Mouse (Mus musculus) stomach, embryonic 16.5 days (tissue): ENCODE results near the gene Orc2. TPM values are rescaled to one million over a fixed set of nuclear protein-coding genes. Genes with fewer than 3 reads are reported as not detected.

Experiments
- ATAC-seq: fragments of 200-750 bp; cut with Nextera tagmentation; 2 replicates; pipeline ENCODE4 v1.8.0; 2017; ENCODE audit warnings: moderate number of reproducible peaks, moderate TSS enrichment; ENCODE audit not compliant: insufficient read depth, low FRiP score
- H3K27ac ChIP-seq: fragments of 300-500 bp; sonication (generic); 2 replicates; pipeline ENCODE4 v1.5.1; 2014; ENCODE audit warnings: low read length
- H3K27me3 ChIP-seq: fragments of 300-500 bp; sonication (generic); 2 replicates; pipeline ENCODE4 v1.6.1; 2014; ENCODE audit warnings: low read length, control low read depth, mixed read lengths; ENCODE audit not compliant: control insufficient read depth, insufficient read depth
- H3K36me3 ChIP-seq: fragments of 300-500 bp; sonication (generic); 2 replicates; pipeline ENCODE4 v1.6.1; 2014; ENCODE audit warnings: low read length; ENCODE audit not compliant: control insufficient read depth, insufficient read depth
- H3K4me1 ChIP-seq: fragments of 300-500 bp; sonication (generic); 2 replicates; pipeline ENCODE4 v1.6.1; 2014; ENCODE audit warnings: low read length, control low read depth, mixed read lengths; ENCODE audit not compliant: control insufficient read depth, insufficient read depth
- H3K4me2 ChIP-seq: fragments of 300-500 bp; sonication (generic); 2 replicates; pipeline ENCODE4 v1.6.1; 2014; ENCODE audit warnings: low read depth, low read length, mixed read lengths
- H3K4me3 ChIP-seq: fragments of 300-500 bp; sonication (generic); replicated peaks from 2 replicates; pipeline ENCODE4 v1.5.1; 2014; ENCODE audit warnings: mild to moderate bottlenecking, low read length
- H3K9ac ChIP-seq: fragments of 300-500 bp; sonication (generic); 2 replicates; pipeline ENCODE4 v1.6.1; 2014; ENCODE audit warnings: low read length
- H3K9me3 ChIP-seq: fragments of 300-500 bp; sonication (generic); replicated peaks from 2 replicates; pipeline ENCODE4 v1.6.1; 2016; ENCODE audit warnings: low read length, control low read depth; ENCODE audit not compliant: control insufficient read depth
- WGBS: fragments of 180-500 bp; shearing (Covaris S2); extraction: QIAGEN DNeasy Blood & Tissue Kit; methylation state at CpG from one replicate; pipeline ENCODE4 v1.1.7; 2014; 5-methylcytosine and 5-hydroxymethylcytosine counted together
- polyA plus RNA-seq: library from polyadenylated mRNA; unstranded; fragments of >200 nt; fragmentation: Nextera tagmentation; extraction: Ambion mirVana; gene quantifications from 2 replicates; pipeline ENCODE4 v1.2.1, GENCODE M21; 2015

The Orc2 gene
- polyA plus RNA-seq = 21.5 and 23.2 TPM in 2 replicates

DNA sequence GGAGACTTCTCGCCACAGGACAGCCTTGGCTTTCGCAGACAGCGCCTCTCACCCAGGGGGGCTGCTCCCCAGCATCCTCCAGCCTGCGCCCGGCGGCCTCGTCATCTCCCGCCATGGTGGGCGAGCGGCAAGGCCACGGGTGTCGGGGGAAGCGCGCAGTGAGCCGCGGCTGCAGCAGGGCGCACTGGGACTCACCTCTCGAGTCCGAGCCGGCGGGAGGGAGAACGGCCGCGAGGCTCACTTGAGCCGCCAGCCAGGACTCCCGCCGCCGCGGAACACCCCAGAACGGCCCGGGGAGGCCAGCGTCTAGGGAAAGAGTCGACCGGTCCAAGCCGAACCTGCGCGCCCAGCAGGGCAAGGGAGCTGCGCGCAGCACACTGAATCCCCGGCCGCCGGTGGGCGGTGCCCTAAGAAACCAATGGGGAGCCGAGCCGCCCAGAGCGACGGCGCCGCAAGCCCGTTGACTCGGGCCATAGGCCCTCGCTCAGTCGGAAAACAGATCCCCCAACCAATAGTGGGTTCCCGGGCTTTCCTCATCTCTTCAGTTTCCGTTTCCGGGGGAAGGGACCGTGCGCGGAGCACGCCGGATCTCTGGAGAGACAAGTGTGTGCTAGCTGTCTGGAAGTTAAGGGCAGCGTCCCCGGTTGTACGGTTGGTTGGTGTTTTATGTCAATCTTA is at the start of gene Orc2:
Gene Orc2, minus strand, starts transcription at position 533 of the 678 bp plus-strand sequence.
- Histone ChIP-seq H3K27me3 (no peaks in the 10 kb centered on the region), H3K9me3 (peaks cover 24% of the 10 kb centered on the region), H3K36me3 (peaks cover 6% of the 10 kb centered on the region; the same call in 1 of the 2 replicates), H3K27ac (peak within 1 kb of the TSS; percentile 64), H3K4me2 (peak within 1 kb of the TSS; percentile 83), H3K9ac (peak within 1 kb of the TSS; percentile 85), H3K4me1 (peaks cover 13% of the 10 kb centered on the region), H3K4me3 (peak within 1 kb of the TSS; percentile 78)
- WGBS = under 1% methylated on average over 64 of the region's 64 CpGs
- peak; percentile 100 for ATAC-seq

DNA sequence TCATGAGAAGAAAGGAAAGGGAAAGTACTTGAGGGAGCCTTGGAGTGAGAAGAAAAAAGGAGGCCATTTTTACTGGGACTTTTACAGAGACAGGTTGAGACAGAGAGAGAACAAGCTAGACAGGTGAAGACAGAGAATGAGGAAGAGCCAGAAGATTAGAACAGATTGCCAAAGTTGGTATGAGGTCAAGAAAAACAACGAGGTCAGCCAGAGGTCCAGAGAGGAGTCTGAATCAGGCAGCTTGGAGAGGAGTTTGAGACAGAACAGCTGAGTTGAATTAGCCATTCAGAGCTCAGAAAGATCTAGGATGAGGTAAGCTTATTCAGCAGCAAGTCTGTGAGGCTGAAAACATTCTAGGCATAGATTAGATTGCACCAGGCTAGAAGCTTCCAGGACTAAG is 36.5 kb upstream of the Orc2 start:
- Histone ChIP-seq H3K36me3 (peaks cover 7% of the 10 kb centered on the region; the same call in 1 of the 2 replicates), H3K4me2 (no peak overlapping the region), H3K4me3 (no peak overlapping the region), H3K4me1 (no peaks in the 10 kb centered on the region), H3K9me3 (no peaks in the 10 kb centered on the region), H3K27ac (no peak overlapping the region), H3K9ac (no peak overlapping the region), H3K27me3 (no peaks in the 10 kb centered on the region)
- 87% methylated on average over 1 of the region's 1 CpGs for WGBS
- no peak for ATAC-seq

DNA sequence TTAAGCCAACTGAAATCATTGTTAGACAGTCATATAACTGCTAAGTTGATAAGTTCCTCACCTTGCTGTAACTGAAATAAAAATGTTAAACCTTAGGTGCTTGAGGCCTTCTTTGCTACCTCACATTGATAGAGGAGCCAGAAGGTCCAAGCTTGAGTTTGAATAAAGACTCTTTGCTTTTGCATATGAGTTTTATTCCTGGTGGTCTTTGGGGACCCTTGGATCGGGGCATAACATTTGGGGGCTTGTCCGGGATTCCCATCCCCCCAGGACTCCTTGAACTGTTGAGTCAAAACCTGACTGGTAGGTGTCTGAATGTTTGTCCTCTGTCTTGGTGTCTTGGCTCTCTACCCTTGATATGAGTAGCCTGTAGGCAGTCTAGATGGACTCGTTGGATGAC is 2.3 kb upstream of the Orc2 start:
- H3K36me3 ChIP-seq = peaks cover 6% of the 10 kb centered on the region; the same call in 1 of the 2 replicates
- no peak overlapping the region for H3K4me2 ChIP-seq
- no peak overlapping the region for H3K9ac ChIP-seq
- peaks cover 24% of the 10 kb centered on the region for H3K9me3 ChIP-seq
- no peak for ATAC-seq
- no peak overlapping the region for H3K4me3 ChIP-seq
- peaks cover 13% of the 10 kb centered on the region for H3K4me1 ChIP-seq
- 93% methylated on average over 3 of the region's 3 CpGs for WGBS
- H3K27ac ChIP-seq = no peak overlapping the region
- H3K27me3 ChIP-seq = no peaks in the 10 kb centered on the region

DNA sequence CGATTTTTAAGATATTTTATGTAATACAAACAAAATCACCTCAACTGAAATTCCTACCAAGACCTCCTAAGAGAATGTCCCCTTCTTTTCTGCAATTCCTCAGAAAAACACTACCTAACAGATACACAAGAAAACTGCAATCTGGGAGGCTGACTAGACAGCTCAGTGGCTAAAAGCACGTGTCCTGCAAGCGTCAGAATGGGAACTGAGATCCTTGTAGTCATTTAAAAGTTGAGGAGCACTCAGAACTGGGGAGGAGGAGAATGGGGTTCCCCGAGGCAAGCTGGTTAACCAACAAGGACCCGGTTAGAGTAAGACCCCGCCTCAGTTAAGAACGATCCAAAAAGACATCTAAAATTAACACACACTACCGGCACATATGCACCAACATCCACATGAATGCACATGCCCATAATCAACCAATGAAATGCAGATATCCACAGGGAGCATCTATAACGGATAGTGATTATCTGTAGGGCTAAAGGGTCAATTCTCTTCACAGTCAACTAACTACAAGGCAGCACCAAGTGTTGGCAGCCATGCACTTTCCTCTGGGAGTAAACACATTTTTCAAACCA is 1.0 kb downstream of the Orc2 start:
- ATAC-seq = no peak
- no peaks in the 10 kb centered on the region for H3K27me3 ChIP-seq
- H3K4me1 ChIP-seq = peaks cover 13% of the 10 kb centered on the region
- 23% methylated on average over 9 of the region's 9 CpGs for WGBS
- peaks cover 24% of the 10 kb centered on the region for H3K9me3 ChIP-seq
- peaks cover 15% of the 10 kb centered on the region for H3K36me3 ChIP-seq
- peak overlapping the region; percentile 78 for H3K4me3 ChIP-seq
- peak overlapping the region; percentile 64; the same call in 1 of the 2 replicates for H3K27ac ChIP-seq
- H3K4me2 ChIP-seq = peak overlapping the region; percentile 83
- H3K9ac ChIP-seq = peak overlapping the region; percentile 85

DNA sequence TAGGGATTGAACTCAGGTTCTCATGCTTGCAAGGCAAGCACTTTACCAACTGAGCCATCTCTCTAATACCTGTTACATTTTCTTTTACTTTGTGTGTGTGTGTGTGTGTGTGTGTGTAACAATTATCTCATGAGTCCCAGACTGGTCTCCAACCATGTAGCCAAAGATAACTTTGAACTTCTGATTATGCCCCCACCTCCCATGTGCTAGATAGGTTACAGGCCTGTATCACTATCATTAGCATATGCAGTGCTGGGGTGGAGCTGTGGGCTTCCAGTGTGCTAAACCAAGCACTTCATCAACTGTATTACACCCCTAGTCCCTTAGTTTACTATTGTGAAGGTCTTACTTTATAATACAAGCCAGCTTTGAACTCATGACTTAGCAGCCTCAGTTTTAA is 1.8 kb downstream of the Orc2 start:
- Histone ChIP-seq H3K4me3 (peak overlapping the region; percentile 78; the same call in 1 of the 2 replicates), H3K36me3 (peaks cover 15% of the 10 kb centered on the region)

DNA sequence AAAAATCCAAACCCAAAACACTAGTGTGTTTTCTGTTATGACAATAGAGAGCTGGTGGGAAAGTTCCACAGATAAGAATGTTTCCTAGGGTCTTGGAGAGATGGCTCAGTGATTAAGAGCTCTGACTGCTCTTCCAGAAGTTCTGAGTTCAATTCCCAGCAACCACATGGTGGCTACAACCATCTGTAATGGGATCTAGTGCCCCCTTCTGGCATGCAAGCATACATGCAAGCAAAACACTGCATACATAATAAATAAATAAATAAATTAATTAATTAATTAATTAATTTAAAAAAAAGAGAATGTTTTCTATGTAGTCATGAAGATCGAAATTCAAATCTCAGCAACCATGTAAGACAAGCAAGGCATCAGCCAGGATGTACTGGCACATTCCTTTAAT is 6.2 kb downstream of the Orc2 start:
- 96% methylated on average over 1 of the region's 1 CpGs for WGBS
- no peaks in the 10 kb centered on the region for H3K27me3 ChIP-seq
- H3K4me1 ChIP-seq = peaks cover 5% of the 10 kb centered on the region; the same call in 1 of the 2 replicates
- H3K9ac ChIP-seq = no peak overlapping the region
- no peak for ATAC-seq
- no peaks in the 10 kb centered on the region for H3K9me3 ChIP-seq
- no peak overlapping the region for H3K4me2 ChIP-seq
- H3K36me3 ChIP-seq = peaks cover 14% of the 10 kb centered on the region
- H3K4me3 ChIP-seq = no peak overlapping the region
- H3K27ac ChIP-seq = no peak overlapping the region

More for the DNA sequence above, 1.8 kb downstream of the Orc2 start:
- Histone ChIP-seq H3K4me2 (0 out of 2 replicates have a peak overlapping the region, but pooled peaks have one; percentile 83), H3K27me3 (no peaks in the 10 kb centered on the region), H3K9me3 (peaks cover 19% of the 10 kb centered on the region), H3K27ac (no peak overlapping the region), H3K4me1 (peaks cover 13% of the 10 kb centered on the region), H3K9ac (no peak overlapping the region)
- no peak for ATAC-seq

DNA sequence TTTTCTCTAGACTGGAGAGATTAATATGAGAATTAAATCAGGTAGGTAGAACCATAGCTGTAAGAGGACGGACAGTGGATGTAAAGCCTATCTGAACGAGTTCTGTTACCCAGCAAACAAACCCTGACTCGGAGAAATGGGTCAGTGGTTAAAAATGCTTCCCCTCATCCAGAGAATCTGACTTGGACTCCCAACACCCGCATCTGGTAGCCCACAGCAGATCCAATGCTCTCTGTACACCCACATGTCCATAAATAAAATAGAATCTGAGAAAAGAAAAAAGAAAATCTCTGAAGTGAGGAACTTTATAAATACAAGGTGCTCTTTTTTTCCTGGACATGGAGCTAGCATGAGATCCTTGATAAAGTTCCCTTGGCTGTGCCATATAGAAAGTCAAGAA is 7.2 kb downstream of the Orc2 start:
- Histone ChIP-seq H3K4me1 (no peaks in the 10 kb centered on the region), H3K27me3 (no peaks in the 10 kb centered on the region), H3K9me3 (no peaks in the 10 kb centered on the region), H3K9ac (no peak overlapping the region), H3K4me3 (no peak overlapping the region), H3K36me3 (peaks cover 14% of the 10 kb centered on the region), H3K27ac (no peak overlapping the region), H3K4me2 (no peak overlapping the region)
- WGBS = 87% methylated on average over 4 of the region's 4 CpGs
- no peak for ATAC-seq

DNA sequence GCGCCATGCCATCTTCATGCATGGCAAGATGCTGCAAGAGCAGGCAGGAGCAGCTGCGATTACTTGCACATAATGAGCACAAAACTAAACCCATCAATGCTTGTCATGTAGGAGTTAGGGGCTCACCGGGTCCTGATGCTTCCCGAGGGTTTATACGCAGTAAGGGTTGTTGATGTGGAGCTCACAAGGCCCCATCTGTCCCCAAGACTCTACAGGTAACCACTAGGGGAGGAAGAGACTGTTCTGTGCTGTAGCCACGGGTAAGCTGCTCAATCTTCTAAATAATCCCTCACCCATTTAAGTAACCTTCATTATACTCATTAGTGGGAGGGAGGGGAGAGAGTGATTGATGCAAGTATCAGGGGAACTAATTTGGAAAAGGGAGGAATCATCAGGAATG is 9.3 kb downstream of the Orc2 start:
- H3K9me3 ChIP-seq = no peaks in the 10 kb centered on the region
- H3K36me3 ChIP-seq = peaks cover 30% of the 10 kb centered on the region

DNA sequence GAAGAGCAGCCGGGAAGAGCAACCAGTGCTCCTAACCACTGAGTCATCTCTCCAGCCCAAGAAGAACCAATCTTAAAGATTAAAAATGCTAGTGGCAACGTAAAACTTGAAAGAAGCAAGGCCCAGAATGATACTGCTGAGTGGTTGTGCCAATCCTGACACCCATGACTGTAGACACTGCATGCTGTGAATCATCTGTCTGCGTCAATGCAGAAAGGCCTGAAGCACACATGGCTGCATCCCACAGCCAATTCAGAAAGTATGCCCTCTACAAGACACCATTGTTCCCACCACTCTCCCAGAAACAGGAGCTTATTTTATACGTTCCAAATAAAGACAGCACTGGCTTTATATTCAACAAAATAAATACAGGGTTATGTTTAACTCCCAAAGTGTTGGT is 22.3 kb downstream of the Orc2 start:
- Histone ChIP-seq H3K27me3 (no peaks in the 10 kb centered on the region), H3K36me3 (peaks cover 8% of the 10 kb centered on the region), H3K27ac (no peak overlapping the region), H3K4me1 (no peaks in the 10 kb centered on the region), H3K4me2 (no peak overlapping the region), H3K9me3 (no peaks in the 10 kb centered on the region), H3K4me3 (no peak overlapping the region), H3K9ac (no peak overlapping the region)
- 91% methylated on average over 4 of the region's 4 CpGs for WGBS
- ATAC-seq = no peak

More for the DNA sequence above, 9.3 kb downstream of the Orc2 start:
- Histone ChIP-seq H3K4me2 (no peak overlapping the region), H3K4me1 (no peaks in the 10 kb centered on the region), H3K27me3 (no peaks in the 10 kb centered on the region), H3K27ac (no peak overlapping the region), H3K9ac (no peak overlapping the region), H3K4me3 (no peak overlapping the region)
- WGBS = 93% methylated on average over 6 of the region's 6 CpGs
- no peak for ATAC-seq
